In genomic region chr6:100220917-100221560, GRCm38 (mm10) we compare ENCODE assay signal across 22 mouse cellular contexts.
DNase-seq lines count a peak whose midpoint lies in the region; ATAC-seq and TF ChIP-seq lines count a peak whose summit lies in the region.
"Had no signal": no experiment of that assay in that cellular context is flagged by ENCODE, and none has a peak within 500 bp of the region (broad histone marks: within the 10 kb centered on the region; RNA-seq: fewer than 3 reads in every experiment).

No protein-coding gene starts in this region.

- peaks cover 6% of the 10 kb centered on the region; the same call in 1 of the 2 replicates for H3K79me2 ChIP-seq in MEL (ENCODE audit: control insufficient read depth, insufficient read depth, low read length, poor library complexity)

- H3K4me1 ChIP-seq in MEL (ENCODE audit: control insufficient read depth in 1 of 2, insufficient read depth in 2 of 2, low read length in 2 of 2), result no peaks in the 10 kb centered on the region
- peaks cover 43% of the 10 kb centered on the region for H3K4me1 ChIP-seq in embryonic facial prominence, embryonic 13.5 days
- peaks cover 36% of the 10 kb centered on the region for H3K4me1 ChIP-seq in limb, embryonic 11.5 days (ENCODE audit: control insufficient read depth, insufficient read depth, low read length)

- no peak for TF ChIP-seq POLR2A in MEL (IDR thresholded peaks at IDR 0.05; ENCODE audit: control insufficient read depth in 1 of 2, insufficient read depth in 1 of 2, low read depth in 1 of 2, low read length in 2 of 2, poor library complexity in 1 of 2)

- TF ChIP-seq EP300 in MEL (IDR thresholded peaks at IDR 0.05; ENCODE audit: low read depth in 1 of 2, low read length in 2 of 2), result no peak

- no peaks in the 10 kb centered on the region for H3K9me3 ChIP-seq in MEL (replicated peaks; ENCODE audit: insufficient read depth, low read length)
- H3K9me3 ChIP-seq in embryonic facial prominence, embryonic 13.5 days, result no peaks in the 10 kb centered on the region
- no peaks in the 10 kb centered on the region for H3K9me3 ChIP-seq in limb, embryonic 11.5 days (ENCODE audit: control insufficient read depth, low read length)
- H3K9me3 ChIP-seq: hindbrain, embryonic 12.5 days; liver, embryonic 12.5 days; midbrain, embryonic 12.5 days; neural tube, embryonic 13.5 days had no signal

- WGBS in embryonic facial prominence, embryonic 13.5 days, result 22% methylated on average over 14 of the region's 14 CpGs
- WGBS in limb, embryonic 11.5 days, result 22% methylated on average over 14 of the region's 14 CpGs

- H3K27me3 ChIP-seq in MEL (ENCODE audit: control insufficient read depth in 1 of 2, insufficient read depth in 2 of 2, low read length in 2 of 2), result no peaks in the 10 kb centered on the region
- no peaks in the 10 kb centered on the region; the same call in 1 of the 2 replicates for H3K27me3 ChIP-seq in embryonic facial prominence, embryonic 13.5 days
- H3K27me3 ChIP-seq in limb, embryonic 11.5 days (ENCODE audit: control insufficient read depth, insufficient read depth, low read length), result no peaks in the 10 kb centered on the region

- TF ChIP-seq RAD21 in MEL (IDR thresholded peaks at IDR 0.05; ENCODE audit: low read depth, low read length), result no peak

- TF ChIP-seq CTCF in MEL (IDR thresholded peaks at IDR 0.05 in 2 of 3, conservative IDR thresholded peaks at IDR 0.05 in 1 of 3; ENCODE audit: control insufficient read depth in 1 of 3, insufficient read depth in 1 of 3, low read depth in 2 of 3, low read length in 3 of 3, poor library complexity in 1 of 3, severe bottlenecking in 1 of 3), result no peak

- H3K27ac ChIP-seq in MEL (ENCODE audit: control insufficient read depth, low read depth, low read length), result no peak overlapping the region
- H3K27ac ChIP-seq in embryonic facial prominence, embryonic 13.5 days, result peak overlapping the region; percentile 69
- no peak overlapping the region for H3K27ac ChIP-seq in limb, embryonic 11.5 days (replicated peaks; ENCODE audit: low read depth, low read length)
- H3K27ac ChIP-seq: hindbrain, embryonic 12.5 days; liver, embryonic 12.5 days; midbrain, embryonic 12.5 days; neural tube, embryonic 13.5 days had no signal

- peak; percentile 70 for DNase-seq in heart, adult 11 months
- DNase-seq in heart, adult 9 months (ENCODE audit: low spot score in 2 of 2), result no peak
- DNase-seq in MEL (ENCODE audit: low read depth, low spot score), result peak; percentile 0
- DNase-seq in limb, embryonic 11.5 days (ENCODE audit: low spot score), result peak; percentile 70
- no peak for DNase-seq in adrenal gland, postnatal 14 days
- DNase-seq in urinary bladder, adult 18-20 months (ENCODE audit: low spot score in 2 of 2), result no peak
- no peak for DNase-seq in frontal cortex, postnatal 14 days (ENCODE audit: low spot score in 2 of 2)
- DNase-seq: adrenal gland, postnatal 36 days; cerebellum, adult 9-10 months; gastrocnemius, postnatal 25 days; kidney, adult 18-20 months; kidney, postnatal 25 days; layer of hippocampus, adult 9-11 months; lung, embryonic 14.5 days; lung, postnatal 4 days; right cerebral cortex, postnatal 25 days; thymus, adult 18-20 months had no signal

- no peaks in the 10 kb centered on the region for H3K36me3 ChIP-seq in MEL (ENCODE audit: control insufficient read depth in 1 of 2, insufficient read depth in 2 of 2, low read length in 2 of 2)
- no peaks in the 10 kb centered on the region for H3K36me3 ChIP-seq in embryonic facial prominence, embryonic 13.5 days
- H3K36me3 ChIP-seq in limb, embryonic 11.5 days (ENCODE audit: control insufficient read depth, insufficient read depth, low read length), result no peaks in the 10 kb centered on the region
- H3K36me3 ChIP-seq: hindbrain, embryonic 12.5 days; liver, embryonic 12.5 days; midbrain, embryonic 12.5 days; neural tube, embryonic 13.5 days had no signal

- H3K9ac ChIP-seq in MEL (ENCODE audit: control insufficient read depth, low read depth, low read length, poor library complexity, severe bottlenecking), result no peak overlapping the region
- H3K9ac ChIP-seq in embryonic facial prominence, embryonic 13.5 days, result no peak overlapping the region
- no peak overlapping the region for H3K9ac ChIP-seq in limb, embryonic 11.5 days (ENCODE audit: low read length)
- H3K9ac ChIP-seq: hindbrain, embryonic 12.5 days; liver, embryonic 12.5 days; lung, embryonic 14.5 days; midbrain, embryonic 12.5 days; neural tube, embryonic 13.5 days had no signal

- H3K4me3 ChIP-seq in MEL (ENCODE audit: control insufficient read depth in 1 of 2, insufficient read depth in 1 of 2, low read depth in 2 of 2, low read length in 2 of 2), result no peak overlapping the region
- no peak overlapping the region for H3K4me3 ChIP-seq in embryonic facial prominence, embryonic 13.5 days
- H3K4me3 ChIP-seq in limb, embryonic 11.5 days (ENCODE audit: low read depth, low read length), result no peak overlapping the region
- H3K4me3 ChIP-seq: hindbrain, embryonic 12.5 days; liver, embryonic 12.5 days; midbrain, embryonic 12.5 days; neural tube, embryonic 13.5 days had no signal

- peak; percentile 75 for ATAC-seq in embryonic facial prominence, embryonic 13.5 days (ENCODE audit: insufficient number of reproducible peaks, insufficient read depth, low FRiP score, low TSS enrichment, low read depth)
- ATAC-seq in limb, embryonic 11.5 days (ENCODE audit: insufficient number of reproducible peaks, low FRiP score, low TSS enrichment, low read depth), result peak; percentile 64
- ATAC-seq: liver, embryonic 12.5 days had no signal

- 0 out of 2 replicates have a peak overlapping the region, but pooled peaks have one; percentile 12 for H3K4me2 ChIP-seq in embryonic facial prominence, embryonic 13.5 days
- no peak overlapping the region for H3K4me2 ChIP-seq in limb, embryonic 11.5 days (ENCODE audit: low read depth, severe bottlenecking)
- H3K4me2 ChIP-seq: hindbrain, embryonic 12.5 days; liver, embryonic 12.5 days; lung, embryonic 14.5 days; midbrain, embryonic 12.5 days; neural tube, embryonic 13.5 days had no signal

TF ChIP-seq in MEL, 35 proteins besides CTCF, POLR2A, EP300 and RAD21:
- no peak for TF ChIP-seq ZMIZ1 (IDR thresholded peaks at IDR 0.05; ENCODE audit: low read depth, low read length)
- no peak for TF ChIP-seq MXI1 (IDR thresholded peaks at IDR 0.05; ENCODE audit: low read depth, low read length)
- no peak for TF ChIP-seq TAL1 (IDR thresholded peaks at IDR 0.05; ENCODE audit: low read length)
- TF ChIP-seq USF1 (IDR thresholded peaks at IDR 0.05; ENCODE audit: low read depth, low read length), result no peak
- no peak for TF ChIP-seq ZC3H11A (IDR thresholded peaks at IDR 0.05; ENCODE audit: low read depth, low read length)
- no peak for TF ChIP-seq ZKSCAN1 (IDR thresholded peaks at IDR 0.05; ENCODE audit: low read depth, low read length)
- no peak for TF ChIP-seq CHD2 (IDR thresholded peaks at IDR 0.05; ENCODE audit: low read length)
- no peak for TF ChIP-seq MYC (IDR thresholded peaks at IDR 0.05; ENCODE audit: low read depth, low read length)
- TF ChIP-seq ZNF384 (IDR thresholded peaks at IDR 0.05; ENCODE audit: low read depth, low read length), result no peak
- TF ChIP-seq KAT2A (conservative IDR thresholded peaks at IDR 0.05; ENCODE audit: low read depth, low read length), result no peak
- TF ChIP-seq NRF1 (IDR thresholded peaks at IDR 0.05; ENCODE audit: insufficient read depth, low read depth, low read length, poor library complexity, severe bottlenecking), result no peak
- TF ChIP-seq SIN3A (IDR thresholded peaks at IDR 0.05; ENCODE audit: low read length), result no peak
- no peak for TF ChIP-seq CHD1 (IDR thresholded peaks at IDR 0.05; ENCODE audit: low read depth, low read length)
- TF ChIP-seq GABPA (IDR thresholded peaks at IDR 0.05; ENCODE audit: low read depth, low read length), result no peak
- TF ChIP-seq TCF12 (IDR thresholded peaks at IDR 0.05; ENCODE audit: low read depth, low read length), result no peak
TF ChIP-seq in MEL: peak in this region for 0.

Comparison
In these comparisons a context has a peak if more than half of its experiments do, and no peak if none do; other contexts are left out.
1. DNase-seq: peak in heart, adult 11 months (single experiment), MEL (single experiment) and limb, embryonic 11.5 days (single experiment); none in heart, adult 9 months (0 of 2), adrenal gland, postnatal 14 days (single experiment), urinary bladder, adult 18-20 months (0 of 2) and frontal cortex, postnatal 14 days (0 of 2).